Mouse (Mus musculus) hematopoietic stem cell, adult 5-6 weeks (primary cell): ENCODE measurements around the gene Vkorc1l1. TPM values are rescaled to one million over a fixed set of nuclear protein-coding genes. Genes with fewer than 3 reads are reported as not detected.

ENCODE experiments used
- ATAC-seq, 2 experiments: fragments of 125-278 bp in 1 of 2; replicated peaks in 1 of 2; 2 replicates each; pipeline ENCODE4 v1.8.0; 2016 to 2017; ENCODE audit warnings: inconsistent platforms in 2 of 2, mild to moderate bottlenecking in 2 of 2, moderate number of reproducible peaks in 2 of 2, low read depth in 1 of 2, moderate TSS enrichment in 1 of 2; ENCODE audit not compliant: low FRiP score in 2 of 2, poor library complexity in 2 of 2, severe bottlenecking in 2 of 2, insufficient read depth in 1 of 2, low TSS enrichment in 1 of 2
- total RNA-seq: library from RNA; stranded (forward); fragments of 172-1452, 232-1000 nt; gene quantifications from 2 replicates; pipeline ENCODE4 v1.2.3, GENCODE M21; 2017

The Vkorc1l1 gene
- total RNA-seq, 1 experiment from 2014 or later: 29.8 TPM

DNA sequence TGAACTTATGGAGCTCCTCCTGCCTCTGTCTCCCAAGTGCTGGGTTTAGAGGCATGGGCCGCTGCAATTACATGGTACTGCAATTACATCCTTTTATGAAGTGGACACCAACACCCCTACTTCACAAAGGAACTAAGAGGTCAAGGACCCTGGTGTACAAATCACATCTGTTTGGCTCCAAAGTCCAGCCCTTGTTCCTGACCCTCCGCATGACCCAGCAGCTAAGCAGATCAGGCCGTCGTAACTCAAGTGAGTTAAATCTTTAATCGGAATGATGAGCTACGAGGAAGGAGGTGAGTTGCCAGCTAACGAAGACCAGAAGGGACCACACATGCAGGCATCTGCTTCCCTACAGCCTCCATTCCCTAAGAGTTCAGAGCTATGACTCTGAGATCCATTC, 80.6 kb downstream of the Vkorc1l1 start:
- ATAC-seq: no peak

DNA sequence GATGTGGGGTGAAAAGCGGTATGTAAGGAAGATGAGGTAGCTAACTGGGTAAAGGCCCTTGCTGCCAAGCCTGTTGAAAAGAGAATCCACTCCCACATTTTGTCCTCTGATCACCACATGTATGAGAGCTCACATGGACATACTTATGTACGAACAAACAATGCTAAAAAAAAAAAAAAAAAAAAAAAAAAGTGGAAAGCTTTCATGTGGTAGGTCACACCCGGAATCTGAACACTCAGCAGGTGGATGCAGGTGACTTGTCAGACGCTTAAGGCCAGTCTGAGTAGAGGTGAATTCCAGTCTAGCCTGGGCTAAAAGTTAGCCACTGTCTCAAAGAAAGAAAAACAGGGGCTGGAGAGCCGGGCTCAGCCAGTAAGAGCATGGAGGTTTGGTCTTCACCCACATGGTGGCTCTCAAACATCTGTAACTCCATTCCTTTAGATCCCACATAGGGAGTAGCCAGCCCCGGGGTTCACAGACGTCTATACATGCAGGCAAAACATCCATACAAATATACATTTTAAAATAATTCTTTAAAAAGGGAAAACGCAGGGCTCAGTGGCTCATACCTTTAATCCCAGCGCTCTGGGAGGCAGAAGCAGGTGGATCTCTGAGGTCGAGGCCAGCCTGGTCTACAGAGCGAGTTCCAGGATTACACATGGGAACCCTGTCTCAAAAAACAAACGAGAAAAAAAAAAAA, 81.4 kb downstream of the Vkorc1l1 start:
- no peak for ATAC-seq

DNA sequence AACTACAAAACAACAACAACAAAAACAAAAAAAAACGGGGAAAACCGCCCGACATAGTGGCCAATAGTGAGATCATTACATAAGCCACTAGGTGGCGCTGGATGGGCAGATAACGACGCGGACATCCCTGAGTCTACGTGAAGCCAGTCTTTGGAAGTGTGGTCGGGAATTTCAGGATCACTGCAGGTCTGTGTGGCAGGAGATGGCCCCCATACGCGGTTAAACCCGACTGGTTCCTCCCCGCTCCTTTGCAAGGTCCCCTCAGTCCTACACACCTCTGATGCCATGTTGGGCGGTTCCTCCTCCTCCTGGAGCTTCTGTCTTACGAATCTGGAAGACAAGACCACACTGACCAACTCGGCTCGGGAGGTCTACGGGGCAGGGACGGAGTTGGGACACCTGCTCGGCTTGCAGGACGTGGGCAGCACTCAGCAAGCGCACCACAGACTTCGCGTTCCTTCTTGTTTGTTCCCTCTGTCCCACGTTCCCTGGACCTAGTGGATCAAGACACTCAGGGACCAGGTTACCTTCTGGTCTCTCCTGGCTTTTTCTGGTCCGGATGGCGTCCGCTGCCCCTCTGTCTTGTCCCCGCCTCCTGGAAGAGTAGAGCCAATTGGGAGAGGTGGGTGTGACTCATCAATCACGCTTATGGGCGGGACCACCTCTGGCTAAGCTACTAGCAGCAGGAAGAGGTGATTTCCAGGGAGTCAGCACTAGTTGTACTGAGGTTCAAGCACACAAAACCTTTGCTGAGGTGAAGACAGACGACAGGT, 82.2 kb downstream of the Vkorc1l1 start:
- peak; percentile 93 to 94 for ATAC-seq

DNA sequence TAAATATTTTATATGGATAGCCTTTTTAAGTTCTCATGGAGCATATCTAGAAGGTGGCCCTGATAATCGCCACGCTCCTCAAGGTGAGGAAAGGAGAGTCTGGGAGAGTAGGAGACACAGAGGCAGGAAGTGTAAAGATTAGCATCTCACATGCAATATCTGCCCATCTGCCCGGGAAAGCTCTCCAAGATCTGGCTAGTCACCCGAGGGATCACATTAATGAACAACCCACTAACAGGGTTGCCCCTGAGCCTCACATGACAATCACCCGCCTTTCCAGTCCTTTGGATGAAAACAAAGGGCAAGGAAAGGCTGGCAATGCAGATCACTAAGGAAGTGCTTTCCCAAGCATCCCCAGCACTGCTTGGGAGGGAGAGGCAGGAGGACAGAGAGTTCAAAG, 85.4 kb downstream of the Vkorc1l1 start:
- ATAC-seq: no peak

DNA sequence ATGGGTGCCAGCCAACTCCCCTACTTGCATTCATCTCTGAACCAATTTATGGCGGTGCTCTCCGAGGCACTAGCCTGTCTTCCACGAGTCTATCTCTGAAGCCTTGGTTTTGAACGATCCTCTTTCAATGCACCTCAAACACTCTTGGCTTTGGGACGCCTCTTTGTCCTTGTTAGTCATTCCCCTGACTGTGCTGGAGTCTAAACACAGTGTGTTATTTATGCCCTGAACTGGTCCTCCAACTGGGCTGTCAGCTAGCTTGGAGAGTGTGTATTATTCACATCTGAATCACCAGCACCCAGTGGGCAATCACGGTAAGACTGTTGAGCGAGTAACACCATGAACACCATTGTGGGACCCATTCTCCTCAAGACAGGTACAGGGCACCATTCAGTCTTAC, 85.9 kb downstream of the Vkorc1l1 start:
- no peak for ATAC-seq

DNA sequence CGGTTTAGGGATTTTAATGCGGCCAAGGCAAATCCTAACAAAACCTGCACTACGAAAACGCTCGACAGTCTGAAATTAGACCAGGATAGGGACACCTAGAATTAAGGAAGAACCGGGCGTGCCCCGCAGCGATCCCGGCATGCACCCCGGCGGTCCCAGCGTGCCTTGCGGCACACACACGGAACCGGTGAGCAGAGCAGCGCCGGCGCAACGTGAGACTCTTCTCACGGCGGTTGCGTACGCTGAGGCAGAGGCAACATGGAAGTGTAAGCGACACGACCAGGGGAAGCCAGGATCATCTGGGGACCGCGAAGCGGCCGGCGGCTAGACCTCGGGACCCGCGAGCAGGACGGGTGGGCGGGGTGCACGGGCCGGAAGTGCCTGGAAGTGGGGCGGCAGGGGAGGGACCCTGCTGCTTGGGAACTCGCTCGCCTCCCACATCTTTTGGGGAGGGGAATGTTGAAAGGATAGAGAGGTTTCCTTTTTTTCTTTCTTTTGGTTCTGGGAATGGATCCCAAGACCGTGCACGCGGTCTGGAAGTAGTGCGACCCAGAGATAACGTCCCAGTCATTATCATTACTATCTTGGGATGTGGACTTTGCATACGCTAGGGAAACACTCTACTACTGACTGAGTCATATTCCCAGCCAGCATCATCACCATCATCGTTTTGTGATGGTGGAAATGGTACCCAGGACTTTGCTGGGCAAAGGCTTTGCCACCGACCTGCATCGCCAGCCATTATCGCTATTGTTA, 87.5 kb downstream of the Vkorc1l1 start, which contains the start of the genes Asl and Crcp:
Gene Asl (minus strand): TSS at position 106 of the 756 bp plus-strand sequence.
Gene Crcp (plus strand): TSS at position 149 of the 756 bp plus-strand sequence.
- peak; percentile 69 to 88 for ATAC-seq

DNA sequence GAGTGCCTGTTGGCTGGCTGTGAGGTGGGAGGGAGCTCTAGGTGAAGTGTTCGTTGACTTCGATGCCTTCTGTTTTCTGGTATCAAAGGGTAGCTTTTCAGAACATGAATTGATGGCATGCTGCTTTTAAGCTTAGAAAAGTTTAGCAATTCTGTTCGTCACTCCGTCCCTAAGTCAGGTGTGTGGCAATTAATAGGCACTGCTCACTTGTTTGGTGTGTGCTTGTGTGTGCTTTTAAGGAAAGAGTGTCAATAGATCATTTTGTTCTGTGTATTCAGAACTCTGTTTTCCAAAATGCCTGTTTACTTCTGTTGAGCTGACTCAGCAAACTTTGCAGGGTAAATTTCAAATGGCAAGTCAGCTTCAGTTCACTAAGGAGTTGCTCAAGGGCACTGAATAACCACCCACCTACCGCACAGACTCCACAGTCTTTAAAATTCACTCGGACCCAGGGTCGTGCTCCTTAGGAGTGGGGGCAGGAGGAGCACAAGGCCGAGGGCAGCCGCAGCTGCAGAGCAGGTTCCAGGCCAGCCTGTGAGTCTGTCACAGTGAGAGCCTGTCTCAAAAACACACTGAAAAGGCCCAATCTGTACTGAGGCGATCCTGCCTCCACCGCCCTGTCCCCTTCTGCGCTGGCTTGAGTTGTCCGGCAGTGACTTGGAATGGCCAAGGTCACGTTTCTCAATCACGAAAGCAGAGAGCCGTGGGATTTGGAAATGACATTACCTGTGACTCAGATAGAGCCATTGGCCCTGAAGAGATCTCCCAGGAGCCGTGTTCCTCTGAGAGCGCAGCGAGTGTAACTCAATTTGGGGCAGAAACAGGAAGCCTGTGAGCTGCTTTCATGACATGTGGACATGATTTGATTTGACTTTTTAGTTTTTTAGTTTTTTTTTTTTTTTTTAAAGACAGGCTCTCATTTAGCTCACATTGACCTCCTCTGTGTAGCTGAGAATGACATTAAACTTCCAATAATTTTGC, 89.9 kb downstream of the Vkorc1l1 start:
- no peak for ATAC-seq

DNA sequence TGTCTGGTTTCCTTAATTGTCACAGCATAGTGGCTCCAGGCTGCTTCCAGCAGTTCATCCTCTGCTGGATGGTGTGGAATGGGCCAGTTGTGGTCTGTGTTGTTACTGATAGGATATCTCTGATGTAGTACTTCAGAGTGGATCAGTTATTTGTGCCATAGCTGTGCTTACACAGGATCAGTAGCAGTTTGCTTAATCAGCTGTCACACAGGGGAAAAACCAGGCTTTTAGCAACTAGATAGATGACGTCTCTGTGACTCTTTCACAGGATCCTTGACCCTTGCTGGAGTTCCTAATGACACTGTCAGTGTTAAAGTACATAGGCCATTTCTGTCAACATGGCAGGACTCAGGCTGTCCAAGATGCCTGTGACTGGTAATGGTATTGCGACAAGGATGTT, 92.1 kb downstream of the Vkorc1l1 start:
- ATAC-seq: no peak

Other genes starting within 250 kb of the Vkorc1l1 start
- gene Sept14, start 233.5 kb upstream of the Vkorc1l1 start, total RNA-seq: not detected in 2 replicates
- gene Mrps17, start 226.5 kb upstream of the Vkorc1l1 start, total RNA-seq: 91.5 and 92.3 TPM in 2 replicates
- gene Nipsnap2, start 216.9 kb upstream of the Vkorc1l1 start, total RNA-seq: 42.6 and 45.7 TPM in 2 replicates
- gene Psph, start 154.5 kb upstream of the Vkorc1l1 start, total RNA-seq: 10.5 and 22.3 TPM in 2 replicates
- gene Sumf2, start 95.0 kb upstream of the Vkorc1l1 start, total RNA-seq: 21.5 and 29.5 TPM in 2 replicates
- 122 and 190 TPM in 2 replicates for gene Chchd2, start 54.5 kb upstream of the Vkorc1l1 start, total RNA-seq
- gene Zbed5, start 46.2 kb upstream of the Vkorc1l1 start, total RNA-seq: 7.6 and 12.1 TPM in 2 replicates
- gene Phkg1, start 43.4 kb upstream of the Vkorc1l1 start, total RNA-seq: 1.1 TPM in 1 of 2 replicates, not detected in the other
- 3.0 and 3.8 TPM in 2 replicates for gene Nupr1l, start 33.4 kb upstream of the Vkorc1l1 start, total RNA-seq
- gene Gusb, start 61.1 kb downstream of the Vkorc1l1 start, total RNA-seq: 37.8 and 43.7 TPM in 2 replicates
- 27.1 and 29.8 TPM in 2 replicates for gene Asl, start 87.3 kb downstream of the Vkorc1l1 start, total RNA-seq
- gene Crcp, start 87.3 kb downstream of the Vkorc1l1 start, total RNA-seq: 38.3 and 49.5 TPM in 2 replicates
- 6.9 and 7.3 TPM in 2 replicates for gene Tpst1, start 131.4 kb downstream of the Vkorc1l1 start, total RNA-seq
- 3.3 and 6.4 TPM in 2 replicates for gene Kctd7, start 202.9 kb downstream of the Vkorc1l1 start, total RNA-seq
- gene Rabgef1, start 229.8 kb downstream of the Vkorc1l1 start, total RNA-seq: 35.6 and 47.9 TPM in 2 replicates